Mouse (Mus musculus) myocyte (in vitro differentiated cells): ENCODE measurements around the gene Krtap5-2. TPM values are rescaled to one million over a fixed set of nuclear protein-coding genes. Genes with fewer than 3 reads are reported as not detected.
"Not testable (repeated sequence)": the region's sequence is repeated elsewhere in the genome, so short reads cannot be mapped to it uniquely, and the experiment has no call there.

Experiments
- H3K27me3 ChIP-seq: one replicate; pipeline ENCODE4 v1.6.1; 2011; ENCODE audit not compliant: control insufficient read depth, insufficient read depth, insufficient read length
- H3K36me3 ChIP-seq: one replicate; pipeline ENCODE4 v1.6.1; 2011; ENCODE audit not compliant: control insufficient read depth, insufficient read depth
- H3K4me2 ChIP-seq: one replicate; pipeline ENCODE4 v1.6.1; 2011; ENCODE audit warnings: low read depth, control low read depth
- H3K4me3 ChIP-seq: one replicate; pipeline ENCODE4 v1.5.1; 2011; ENCODE audit warnings: mild to moderate bottlenecking, control low read depth, moderate library complexity
- H3K79me2 ChIP-seq: one replicate; pipeline ENCODE4 v1.6.1; 2011; ENCODE audit not compliant: control insufficient read depth, insufficient read depth
- H3ac ChIP-seq: one replicate; pipeline ENCODE4 v1.6.1; 2011; ENCODE audit not compliant: control insufficient read depth, insufficient read length
- CEBPB ChIP-seq: IDR thresholded peaks from 2 replicates; pipeline ENCODE4 v1.6.1; 2011; ENCODE audit warnings: mild to moderate bottlenecking, moderate library complexity; ENCODE audit not compliant: poor library complexity, insufficient read depth, severe bottlenecking
- E2F4 ChIP-seq: IDR thresholded peaks from one replicate; pipeline ENCODE4 v1.6.1; 2011; ENCODE audit warnings: mild to moderate bottlenecking, control low read depth, moderate library complexity; ENCODE audit not compliant: insufficient read depth
- MAX ChIP-seq: IDR thresholded peaks from one replicate; pipeline ENCODE4 v1.6.1; 2011; ENCODE audit warnings: low read depth, mild to moderate bottlenecking, control low read depth
- MYOD1 ChIP-seq, 3 experiments: IDR thresholded peaks; one replicate each; pipeline ENCODE4 v1.6.1; 2011; ENCODE audit warnings: control low read depth in 2 of 3, low read depth in 2 of 3, mild to moderate bottlenecking in 2 of 3, moderate library complexity in 1 of 3; ENCODE audit not compliant: insufficient read length in 2 of 3, control insufficient read depth in 1 of 3
- MYOG ChIP-seq, 3 experiments: IDR thresholded peaks; one replicate each; pipeline ENCODE4 v1.6.1; 2011; ENCODE audit warnings: control low read depth in 2 of 3, low read depth in 2 of 3, mild to moderate bottlenecking in 2 of 3; ENCODE audit not compliant: insufficient read length in 2 of 3, control insufficient read depth in 1 of 3, insufficient read depth in 1 of 3
- POLR2A ChIP-seq: IDR thresholded peaks from one replicate; pipeline ENCODE4 v1.6.1; 2011; ENCODE audit warnings: low read depth, mild to moderate bottlenecking, control low read depth, moderate library complexity; ENCODE audit not compliant: insufficient read length
- POLR2AphosphoS2 ChIP-seq: IDR thresholded peaks from one replicate; pipeline ENCODE4 v1.6.1; 2011; ENCODE audit warnings: low read depth, control low read depth; ENCODE audit not compliant: insufficient read length
- REST ChIP-seq: IDR thresholded peaks from one replicate; pipeline ENCODE4 v1.6.1; 2011; ENCODE audit warnings: mild to moderate bottlenecking, control low read depth, moderate library complexity; ENCODE audit not compliant: insufficient read depth, insufficient read length
- SRF ChIP-seq: IDR thresholded peaks from one replicate; pipeline ENCODE4 v1.6.1; 2011; ENCODE audit warnings: low read depth; ENCODE audit not compliant: control insufficient read depth, insufficient read length
- TCF12 ChIP-seq: IDR thresholded peaks from one replicate; pipeline ENCODE4 v1.6.1; 2011; ENCODE audit warnings: mild to moderate bottlenecking, control low read depth; ENCODE audit not compliant: poor library complexity, insufficient read depth, severe bottlenecking
- TCF3 ChIP-seq: IDR thresholded peaks from one replicate; pipeline ENCODE4 v1.6.1; 2011; ENCODE audit warnings: low read depth, control low read depth; ENCODE audit not compliant: insufficient read length
- USF1 ChIP-seq: IDR thresholded peaks from one replicate; pipeline ENCODE4 v1.6.1; 2011; ENCODE audit warnings: low read depth, mild to moderate bottlenecking, control low read depth, moderate library complexity
- polyA plus RNA-seq: library from polyadenylated mRNA; unstranded; fragments of >200 nt; fragmentation: generic; extraction: Trizol; gene quantifications from one replicate; pipeline ENCODE4 v1.2.1, GENCODE M21; 2012; ENCODE audit warnings: missing spikeins

Gene Krtap5-2
- polyA plus RNA-seq, 1 experiment = not detected

DNA sequence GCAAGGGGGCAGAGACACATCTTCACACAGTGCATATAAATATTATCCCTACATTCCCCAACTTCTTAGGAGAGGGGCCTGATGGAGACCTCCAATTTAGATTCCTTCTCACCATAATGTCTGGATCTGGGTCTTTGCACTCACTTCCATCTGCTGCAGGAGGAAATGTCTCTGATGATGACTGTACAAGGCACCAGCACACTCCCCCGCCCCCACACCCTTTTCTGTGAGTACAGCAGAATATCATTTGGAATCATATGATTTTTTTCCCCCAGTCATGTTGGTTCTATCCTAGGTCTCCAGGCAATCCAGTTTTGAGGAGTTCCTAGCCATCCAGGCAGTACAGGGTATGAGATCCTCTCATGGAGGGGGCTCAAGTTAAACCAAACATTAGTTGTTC, 2.9 kb upstream of the Krtap5-2 start:
- Histone ChIP-seq H3K79me2 (no peaks in the 10 kb centered on the region), H3K4me2 (no peak overlapping the region), H3K36me3 (no peaks in the 10 kb centered on the region), H3ac (no peak overlapping the region), H3K4me3 (no peak overlapping the region), H3K27me3 (no peaks in the 10 kb centered on the region)
- no peak for TF ChIP-seq REST
- no peak for TF ChIP-seq MYOD1 (IDR thresholded peaks at IDR 0.05; ENCODE audit: control insufficient read depth in 1 of 3, insufficient read length in 2 of 3, low read depth in 2 of 3)
- no peak for TF ChIP-seq POLR2A
- no peak for TF ChIP-seq SRF

- Histone ChIP-seq H3K4me2 (no peak overlapping the region), H3ac (no peak overlapping the region), H3K36me3 (no peaks in the 10 kb centered on the region), H3K79me2 (no peaks in the 10 kb centered on the region), H3K4me3 (no peak overlapping the region), H3K27me3 (no peaks in the 10 kb centered on the region)
- TF ChIP-seq POLR2A (no peak), MYOD1 (IDR thresholded peaks at IDR 0.05; ENCODE audit: control insufficient read depth in 1 of 3, insufficient read length in 2 of 3, low read depth in 2 of 3) (no peak), TCF12 (no peak), POLR2AphosphoS2 (no peak), CEBPB (no peak), REST (no peak), SRF (no peak), MYOG (IDR thresholded peaks at IDR 0.05; ENCODE audit: control insufficient read depth in 1 of 3, insufficient read depth in 1 of 3, insufficient read length in 2 of 3, low read depth in 2 of 3) (no peak), E2F4 (no peak), TCF3 (no peak), MAX (no peak), USF1 (no peak)
Measured at GRCm38 (mm10) chr7:142169836-142170235, 6.0 kb downstream of the Krtap5-2 start.

DNA sequence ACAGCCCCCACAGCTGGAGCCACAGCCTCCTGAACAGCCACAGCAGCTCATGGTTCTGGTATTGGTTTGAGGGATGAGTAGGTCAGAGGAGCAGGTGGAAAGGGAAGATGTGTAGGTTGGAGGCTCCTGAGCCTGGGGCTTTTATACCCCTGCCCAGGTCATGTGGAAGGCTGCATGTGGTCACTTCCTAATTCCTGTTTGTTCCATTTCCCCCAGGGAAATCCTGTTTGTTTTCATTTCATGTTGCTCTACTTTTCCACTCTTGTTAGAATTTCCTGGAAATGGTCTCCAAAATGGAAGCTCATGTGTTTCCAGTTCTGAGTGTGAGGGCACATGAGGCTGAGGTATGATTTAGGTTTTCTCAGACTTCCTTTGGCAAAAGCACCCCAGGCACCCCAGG, 10.2 kb downstream of the Krtap5-2 start, which contains the start of gene Gm4553:
TSS of gene Gm4553 (minus strand) at position 101 of the 400 bp plus-strand sequence.
- not testable (repeated sequence) for H3K79me2 ChIP-seq, H3K4me3 ChIP-seq, H3ac ChIP-seq, H3K27me3 ChIP-seq, H3K4me2 ChIP-seq, H3K36me3 ChIP-seq

GRCm38 (mm10) chr7:142159366-142159765, 16.4 kb downstream of the Krtap5-2 start:
- H3K4me3 ChIP-seq = no peak overlapping the region
- no peaks in the 10 kb centered on the region for H3K36me3 ChIP-seq
- peaks cover 25% of the 10 kb centered on the region for H3K27me3 ChIP-seq
- no peak overlapping the region for H3K4me2 ChIP-seq
- H3ac ChIP-seq = no peak overlapping the region
- TF ChIP-seq MYOD1 (IDR thresholded peaks at IDR 0.05; ENCODE audit: control insufficient read depth in 1 of 3, insufficient read length in 2 of 3, low read depth in 2 of 3) = no peak
- TF ChIP-seq MAX = no peak
- TF ChIP-seq E2F4 = no peak
- no peaks in the 10 kb centered on the region for H3K79me2 ChIP-seq

GRCm38 (mm10) chr7:142157013-142157412, 18.8 kb downstream of the Krtap5-2 start, which contains the start of gene Gm29735:
Gm29735 (minus strand) TSS chr7:142157113.
- not testable (repeated sequence) for H3K4me2 ChIP-seq, H3K79me2 ChIP-seq, H3K4me3 ChIP-seq, H3ac ChIP-seq, H3K36me3 ChIP-seq
- peaks cover 25% of the 10 kb centered on the region for H3K27me3 ChIP-seq

- TF ChIP-seq MYOD1 (IDR thresholded peaks at IDR 0.05; ENCODE audit: control insufficient read depth in 1 of 3, insufficient read length in 2 of 3, low read depth in 2 of 3) = no peak
- Histone ChIP-seq H3K4me3 (no peak overlapping the region), H3K36me3 (no peaks in the 10 kb centered on the region), H3K27me3 (peaks cover 17% of the 10 kb centered on the region), H3K79me2 (no peaks in the 10 kb centered on the region), H3K4me2 (no peak overlapping the region), H3ac (no peak overlapping the region)
Measured at GRCm38 (mm10) chr7:142155308-142155707, 20.5 kb downstream of the Krtap5-2 start.

- H3K36me3 ChIP-seq = no peaks in the 10 kb centered on the region
- H3K27me3 ChIP-seq = no peaks in the 10 kb centered on the region
- no peaks in the 10 kb centered on the region for H3K79me2 ChIP-seq
- no peak overlapping the region for H3K4me2 ChIP-seq
- TF ChIP-seq REST (no peak), TCF12 (no peak), CEBPB (no peak), MYOG (IDR thresholded peaks at IDR 0.05; ENCODE audit: control insufficient read depth in 1 of 3, insufficient read depth in 1 of 3, insufficient read length in 2 of 3, low read depth in 2 of 3) (no peak), POLR2A (no peak), MYOD1 (IDR thresholded peaks at IDR 0.05; ENCODE audit: control insufficient read depth in 1 of 3, insufficient read length in 2 of 3, low read depth in 2 of 3) (no peak), USF1 (no peak), E2F4 (no peak), POLR2AphosphoS2 (no peak), MAX (no peak), TCF3 (no peak), SRF (no peak)
- H3K4me3 ChIP-seq = no peak overlapping the region
- no peak overlapping the region for H3ac ChIP-seq
Measured at GRCm38 (mm10) chr7:142152191-142152590, 23.6 kb downstream of the Krtap5-2 start.
